Mouse (Mus musculus) bone marrow, adult 2 months (tissue): ENCODE measurements around the gene Gadd45gip1.

Experiments
- CTCF ChIP-seq: fragments of 200-500 bp; IDR thresholded peaks from 2 replicates; pipeline ENCODE4 v1.5.1; 2011; ENCODE audit warnings: low read length, control low read depth; ENCODE audit not compliant: control insufficient read depth, insufficient read depth
- POLR2A ChIP-seq: fragments of 200-500 bp; IDR thresholded peaks from 2 replicates; pipeline ENCODE4 v1.6.1; 2011; ENCODE audit warnings: low read depth, mild to moderate bottlenecking, control low read depth, low read length, borderline replicate concordance; ENCODE audit not compliant: control insufficient read depth

- TF ChIP-seq CTCF: no peak
- TF ChIP-seq POLR2A: no peak
Observed at GRCm38 (mm10) chr8:84809941-84810280, 21.4 kb upstream of the Gadd45gip1 start.
